Mouse (Mus musculus) megakaryocyte, embryonic 14.5 days (primary cell): ENCODE results near the gene Slc25a42. TPM values are rescaled to one million over a fixed set of nuclear protein-coding genes. Genes with fewer than 3 reads are reported as not detected.

Experiments used
- H3K27me3 ChIP-seq: replicated peaks from 2 replicates; pipeline ENCODE3; 2012; ENCODE audit warnings: inconsistent platforms
- H3K36me3 ChIP-seq: replicated peaks from 2 replicates; pipeline ENCODE3; 2012; ENCODE audit warnings: low read length, inconsistent platforms, mixed read lengths
- H3K4me1 ChIP-seq: 2 replicates; pipeline ENCODE4 v1.6.1; 2012; ENCODE audit warnings: inconsistent platforms
- H3K4me3 ChIP-seq: replicated peaks from 2 replicates; pipeline ENCODE3; 2012; ENCODE audit warnings: moderate library complexity, mild to moderate bottlenecking, inconsistent platforms
- H3K9me3 ChIP-seq: 2 replicates; pipeline ENCODE4 v1.6.1; 2012; ENCODE audit warnings: inconsistent platforms
- FLI1 ChIP-seq: IDR thresholded peaks from 2 replicates; pipeline ENCODE4 v1.6.1; 2012; ENCODE audit warnings: low read length, inconsistent platforms, mixed read lengths
- GATA1 ChIP-seq: IDR thresholded peaks from 3 replicates; pipeline ENCODE4 v1.6.1; 2012; ENCODE audit warnings: mixed read lengths, low read length, inconsistent platforms, borderline replicate concordance
- polyA plus RNA-seq: library from polyadenylated mRNA; stranded (reverse); fragments of >175 nt; gene quantifications from 2 replicates; pipeline ENCODE4 v1.2.3, GENCODE M21; 2012; ENCODE audit warnings: low replicate concordance; ENCODE audit not compliant: insufficient read depth

Gene Slc25a42
- polyA plus RNA-seq, 1 experiment, result 5.5 TPM

GRCm38 (mm10) chr8:70200098-70200681, 11.9 kb downstream of the Slc25a42 start:
- Histone ChIP-seq H3K4me3 (no peak overlapping the region), H3K9me3 (no peaks in the 10 kb centered on the region), H3K27me3 (no peaks in the 10 kb centered on the region), H3K36me3 (peaks cover 11% of the 10 kb centered on the region), H3K4me1 (peaks cover 73% of the 10 kb centered on the region)
- TF ChIP-seq FLI1 (no peak), GATA1 (no peak)

- no peak for TF ChIP-seq GATA1
- no peak for TF ChIP-seq FLI1
- no peak overlapping the region for H3K4me3 ChIP-seq
These were observed 14.5 kb downstream of the Slc25a42 start for GRCm38 (mm10) chr8:70197603-70198002.

GRCm38 (mm10) chr8:70195762-70196161, 16.3 kb downstream of the Slc25a42 start:
- H3K27me3 ChIP-seq, result no peaks in the 10 kb centered on the region
- no peaks in the 10 kb centered on the region for H3K9me3 ChIP-seq
- no peak overlapping the region for H3K4me3 ChIP-seq
- TF ChIP-seq FLI1 (no peak), GATA1 (no peak)
- peaks cover 39% of the 10 kb centered on the region for H3K4me1 ChIP-seq
- H3K36me3 ChIP-seq, result peaks cover 38% of the 10 kb centered on the region

More at GRCm38 (mm10) chr8:70197603-70198002, 14.5 kb downstream of the Slc25a42 start:
- Histone ChIP-seq H3K4me1 (peaks cover 58% of the 10 kb centered on the region), H3K9me3 (no peaks in the 10 kb centered on the region), H3K36me3 (peaks cover 20% of the 10 kb centered on the region), H3K27me3 (no peaks in the 10 kb centered on the region)

- no peak overlapping the region for H3K4me3 ChIP-seq
- H3K9me3 ChIP-seq, result no peaks in the 10 kb centered on the region
- TF ChIP-seq GATA1, result no peak
- no peak for TF ChIP-seq FLI1
- no peaks in the 10 kb centered on the region for H3K27me3 ChIP-seq
- peaks cover 54% of the 10 kb centered on the region for H3K36me3 ChIP-seq
- peaks cover 27% of the 10 kb centered on the region for H3K4me1 ChIP-seq
These were observed 17.9 kb downstream of the Slc25a42 start for GRCm38 (mm10) chr8:70194191-70194590.

- H3K4me3 ChIP-seq, result no peak overlapping the region
- no peaks in the 10 kb centered on the region for H3K27me3 ChIP-seq
- H3K9me3 ChIP-seq, result no peaks in the 10 kb centered on the region
- peaks cover 63% of the 10 kb centered on the region for H3K36me3 ChIP-seq
- peaks cover 27% of the 10 kb centered on the region for H3K4me1 ChIP-seq
- no peak for TF ChIP-seq FLI1
- no peak for TF ChIP-seq GATA1
These were observed 18.9 kb downstream of the Slc25a42 start for GRCm38 (mm10) chr8:70193238-70193637.

GRCm38 (mm10) chr8:70188707-70189106, 23.4 kb downstream of the Slc25a42 start:
- H3K36me3 ChIP-seq, result peaks cover 94% of the 10 kb centered on the region
- no peaks in the 10 kb centered on the region for H3K27me3 ChIP-seq
- TF ChIP-seq FLI1, result no peak
- TF ChIP-seq GATA1, result no peak
- H3K9me3 ChIP-seq, result no peaks in the 10 kb centered on the region
- peaks cover 12% of the 10 kb centered on the region; the same call in 1 of the 2 replicates for H3K4me1 ChIP-seq
- H3K4me3 ChIP-seq, result no peak overlapping the region

- Histone ChIP-seq H3K4me1 (peaks cover 24% of the 10 kb centered on the region), H3K27me3 (no peaks in the 10 kb centered on the region), H3K9me3 (no peaks in the 10 kb centered on the region), H3K36me3 (peaks cover 87% of the 10 kb centered on the region), H3K4me3 (no peak overlapping the region)
- no peak for TF ChIP-seq GATA1
- no peak for TF ChIP-seq FLI1
These were observed 28.9 kb downstream of the Slc25a42 start for GRCm38 (mm10) chr8:70183194-70183593.

- no peaks in the 10 kb centered on the region for H3K9me3 ChIP-seq
- no peaks in the 10 kb centered on the region for H3K27me3 ChIP-seq
- H3K4me1 ChIP-seq, result peaks cover 26% of the 10 kb centered on the region
- TF ChIP-seq FLI1 (no peak), GATA1 (no peak)
- H3K36me3 ChIP-seq, result peaks cover 85% of the 10 kb centered on the region
- H3K4me3 ChIP-seq, result no peak overlapping the region
These were observed 30.2 kb downstream of the Slc25a42 start for GRCm38 (mm10) chr8:70181903-70182252.

- H3K9me3 ChIP-seq, result no peaks in the 10 kb centered on the region
- H3K27me3 ChIP-seq, result no peaks in the 10 kb centered on the region
- TF ChIP-seq GATA1 (no peak), FLI1 (no peak)
- peaks cover 28% of the 10 kb centered on the region for H3K4me1 ChIP-seq
- peaks cover 85% of the 10 kb centered on the region for H3K36me3 ChIP-seq
- no peak overlapping the region for H3K4me3 ChIP-seq
These were observed 30.7 kb downstream of the Slc25a42 start for GRCm38 (mm10) chr8:70181212-70181902.

GRCm38 (mm10) chr8:70179082-70179481, 33.0 kb downstream of the Slc25a42 start:
- Histone ChIP-seq H3K9me3 (no peaks in the 10 kb centered on the region), H3K4me1 (peaks cover 32% of the 10 kb centered on the region), H3K36me3 (peaks cover 81% of the 10 kb centered on the region), H3K27me3 (no peaks in the 10 kb centered on the region), H3K4me3 (no peak overlapping the region)
- no peak for TF ChIP-seq GATA1
- TF ChIP-seq FLI1, result no peak

GRCm38 (mm10) chr8:70178231-70178630, 33.9 kb downstream of the Slc25a42 start:
- H3K9me3 ChIP-seq, result no peaks in the 10 kb centered on the region
- H3K4me3 ChIP-seq, result no peak overlapping the region
- H3K4me1 ChIP-seq, result peaks cover 40% of the 10 kb centered on the region
- H3K27me3 ChIP-seq, result no peaks in the 10 kb centered on the region
- H3K36me3 ChIP-seq, result peaks cover 76% of the 10 kb centered on the region
- TF ChIP-seq GATA1 (no peak), FLI1 (no peak)
